Mouse (Mus musculus) layer of hippocampus, adult 8-10 months (tissue): ENCODE measurements around the gene Hoxd1. TPM values are rescaled to one million over a fixed set of nuclear protein-coding genes. Genes with fewer than 3 reads are reported as not detected.

Experiments used
- DNase-seq, 2 experiments: peaks; one replicate each; pipeline ENCODE4 v3.0.0; 2022; ENCODE audit warnings: low spot score in 2 of 2
- total RNA-seq, 4 experiments: library from RNA; stranded (reverse); gene quantifications; 2 replicates each; pipeline ENCODE4 v1.2.4; 2022

The Hoxd1 gene
- total RNA-seq, 4 experiments from 2014 or later = 0.17 to 0.27 TPM; not detected in 2

DNA sequence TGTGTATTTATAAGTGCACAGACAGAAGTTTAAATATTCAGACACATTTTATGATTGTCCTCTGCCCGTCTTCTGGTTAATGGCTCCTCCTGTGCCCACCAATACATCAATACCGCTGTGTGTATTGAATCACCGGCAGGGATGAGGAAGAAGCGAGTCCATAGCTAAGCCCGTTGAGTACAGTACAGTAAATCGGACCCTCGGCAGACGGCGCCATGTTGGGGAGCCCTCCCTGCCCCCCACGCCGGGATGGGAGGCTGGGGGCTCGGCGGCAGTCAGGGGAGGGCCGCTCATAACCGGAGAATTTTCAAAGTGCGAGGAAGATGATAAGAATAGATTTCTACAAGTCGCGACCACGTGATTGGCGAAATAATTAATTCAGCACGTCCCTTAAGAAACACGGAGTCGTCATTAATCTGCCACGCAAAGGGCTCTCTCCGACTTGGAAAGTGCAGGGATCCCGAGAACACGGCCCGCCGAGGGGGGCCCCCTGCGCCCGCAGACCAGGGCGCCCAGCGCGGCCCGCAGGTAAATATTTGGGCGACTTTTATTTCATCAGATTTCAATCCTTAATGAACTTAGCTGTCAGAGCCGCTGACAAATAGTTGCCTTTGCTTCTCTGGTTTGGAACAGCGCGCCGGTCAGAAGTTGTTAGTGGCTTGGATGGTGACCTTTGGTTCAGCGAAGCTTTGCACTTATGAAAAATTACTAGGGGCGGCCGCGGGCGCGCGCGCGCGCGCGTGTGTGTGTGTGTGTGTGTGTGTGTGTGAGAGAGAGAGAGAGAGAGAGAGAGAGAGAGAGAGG is 30.1 kb upstream of the Hoxd1 start:
- no peak for DNase-seq

DNA sequence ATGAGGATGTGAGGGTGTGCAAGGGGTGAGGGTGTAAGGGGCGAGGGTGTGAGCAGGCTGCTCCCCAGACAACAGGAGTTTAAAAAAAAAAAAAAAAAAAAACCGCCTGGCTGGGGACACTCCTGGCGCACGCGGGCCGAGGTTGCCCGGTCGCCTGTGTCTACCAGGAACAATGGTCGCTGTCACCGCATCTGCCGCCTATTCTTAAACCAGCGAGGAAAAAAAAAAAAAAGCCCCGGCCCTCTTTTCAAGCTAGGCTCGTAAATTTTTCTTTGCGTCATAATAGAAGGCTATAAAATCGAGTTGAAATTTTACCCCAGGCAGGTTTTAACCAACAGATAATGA is 29.5 kb upstream of the Hoxd1 start:
- DNase-seq = no peak

DNA sequence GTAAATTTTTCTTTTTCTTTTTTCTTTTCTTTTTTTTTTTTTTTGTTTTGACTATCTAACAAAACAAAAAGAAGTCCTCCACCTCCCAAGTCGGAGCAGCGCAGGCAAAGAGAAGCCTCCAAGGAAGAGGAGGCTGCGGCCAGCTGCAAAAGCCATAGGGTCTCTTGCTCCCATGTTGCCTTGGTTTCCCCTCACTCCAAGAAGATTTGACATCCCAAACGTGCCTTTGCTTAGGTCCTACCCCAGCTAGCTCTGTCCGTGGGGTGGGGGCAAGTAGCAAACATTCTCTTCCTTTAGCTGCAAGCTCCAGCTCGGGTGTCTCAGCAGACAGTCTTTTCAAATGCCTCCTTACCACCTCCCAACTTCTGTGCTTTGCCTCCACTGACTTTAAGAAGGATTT is 29.0 kb upstream of the Hoxd1 start:
- no peak for DNase-seq

DNA sequence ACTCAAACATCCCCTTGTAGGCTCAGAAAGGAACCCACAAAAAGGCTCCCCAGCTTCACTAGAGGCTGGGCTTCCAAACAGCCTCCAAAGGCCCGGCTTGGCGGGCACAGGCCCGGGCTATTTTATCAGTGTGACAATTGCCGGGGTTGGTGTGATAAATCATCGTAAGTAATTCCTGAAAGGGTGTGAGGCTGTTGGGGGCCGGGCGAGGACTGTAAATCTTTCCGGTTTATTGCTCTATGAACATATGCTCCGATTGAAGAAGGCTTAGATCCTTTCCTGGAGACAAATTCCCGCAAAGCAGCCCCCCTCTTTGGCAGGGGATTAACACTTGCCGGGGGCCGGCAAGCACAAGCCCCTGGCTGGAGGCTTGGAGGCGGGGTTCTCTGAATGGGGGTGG is 28.3 kb upstream of the Hoxd1 start:
- DNase-seq = no peak

DNA sequence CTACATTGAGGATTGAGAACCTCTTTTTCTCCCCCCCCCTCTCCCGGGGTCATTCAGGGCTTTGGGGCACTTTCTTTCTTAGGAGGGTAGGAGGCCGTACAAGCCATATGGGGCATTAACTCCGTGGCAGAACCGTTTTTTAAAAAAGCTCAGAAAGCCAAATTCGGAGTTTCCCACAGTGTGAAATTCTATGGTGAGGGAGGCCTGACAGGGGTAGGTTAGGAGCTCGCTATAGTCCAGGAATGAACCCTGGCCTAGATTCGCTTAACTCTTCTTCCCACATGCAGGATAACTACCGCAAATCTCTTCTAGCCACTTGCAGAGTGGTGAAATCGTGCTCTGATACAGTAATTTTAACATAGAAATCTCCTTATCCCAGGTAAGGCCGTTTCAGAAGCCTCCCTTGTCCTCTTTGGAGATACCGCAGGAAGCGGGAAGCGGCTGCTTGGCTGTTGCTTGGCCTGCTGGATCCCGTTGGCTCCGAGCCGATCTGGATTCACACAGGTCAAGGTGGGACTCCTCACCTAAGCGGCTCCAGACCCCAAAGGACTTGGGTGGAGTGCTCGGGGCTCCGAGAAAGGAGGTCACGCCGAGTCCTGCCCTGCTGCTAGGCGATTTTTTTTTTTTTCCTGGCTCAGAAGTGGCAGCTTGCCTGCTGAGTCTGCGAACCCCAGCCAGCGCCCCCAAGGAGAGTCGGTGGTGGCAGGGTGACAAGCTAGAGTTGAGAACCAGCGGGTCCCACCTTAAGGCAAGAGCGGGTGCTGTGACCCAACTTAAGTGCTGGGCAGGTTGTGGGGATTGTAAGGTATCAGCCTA is 27.6 kb upstream of the Hoxd1 start:
- DNase-seq = no peak

DNA sequence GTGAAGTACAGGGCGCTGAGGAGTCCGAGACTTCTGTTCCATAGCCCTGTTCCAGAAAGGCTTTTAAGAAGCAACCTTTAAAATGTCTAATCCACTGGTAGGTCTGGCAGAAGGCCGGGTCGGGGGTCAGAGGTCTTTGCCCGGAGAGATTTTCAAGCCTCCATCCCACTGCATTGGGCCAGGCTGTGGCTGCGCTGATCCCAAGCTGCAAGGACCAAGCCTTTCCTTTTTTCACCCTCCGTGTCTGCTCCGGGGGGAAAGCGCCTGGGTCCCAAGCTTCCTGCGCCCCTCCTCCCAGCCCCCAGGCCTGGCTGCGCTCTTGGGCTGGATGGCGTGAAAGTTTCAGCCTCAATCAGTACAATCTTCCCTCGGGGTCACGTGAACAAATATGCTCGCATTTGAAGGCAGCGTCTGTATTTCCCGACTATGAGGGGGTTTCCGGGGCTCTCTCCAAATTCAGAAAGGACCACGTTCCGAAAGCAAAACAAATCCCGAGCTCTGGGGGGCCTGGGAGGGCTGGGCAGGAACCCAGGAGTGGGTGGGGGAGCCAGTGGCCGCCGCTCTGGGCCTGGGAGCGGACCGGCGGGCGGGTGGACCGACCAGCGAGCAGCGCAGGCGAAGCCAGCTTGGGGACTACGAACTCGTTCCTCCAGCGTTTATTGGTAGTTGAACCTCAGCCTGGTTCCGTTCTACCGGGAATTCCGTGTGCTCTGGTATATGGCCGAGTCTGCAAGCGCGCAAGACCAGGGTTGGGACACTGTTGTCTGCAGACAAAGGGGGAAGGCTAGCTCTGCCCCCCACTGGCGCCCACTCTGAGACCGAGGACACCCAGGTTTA is 26.7 kb upstream of the Hoxd1 start:
- no peak for DNase-seq

- no peak for DNase-seq
Measured at GRCm38 (mm10) chr2:74736688-74737577, 25.8 kb upstream of the Hoxd1 start.

DNA sequence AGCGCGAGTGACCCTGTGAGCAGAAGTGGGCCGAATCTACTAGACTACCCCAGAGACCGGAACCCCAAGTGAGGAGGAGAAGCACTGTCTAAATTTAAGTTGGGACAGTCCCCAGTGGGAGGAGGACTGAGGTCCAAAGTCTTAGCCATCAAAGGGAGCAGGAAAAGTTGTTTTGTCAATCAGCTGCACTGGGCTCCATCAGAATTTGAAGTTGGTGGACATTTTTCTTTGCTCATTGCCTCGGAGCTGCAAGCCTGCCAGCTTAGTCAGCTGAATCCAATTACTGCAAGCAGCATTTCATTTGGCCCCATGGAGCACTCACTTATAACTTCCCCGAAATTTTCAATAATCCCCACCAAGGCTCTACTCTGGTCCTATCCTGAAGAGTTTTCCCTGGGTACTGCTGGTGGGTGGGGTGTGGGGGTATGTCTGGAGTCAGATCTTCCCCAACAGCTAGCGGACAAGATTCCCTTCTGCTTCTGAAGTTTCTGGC is 25.2 kb upstream of the Hoxd1 start:
- DNase-seq = no peak

DNA sequence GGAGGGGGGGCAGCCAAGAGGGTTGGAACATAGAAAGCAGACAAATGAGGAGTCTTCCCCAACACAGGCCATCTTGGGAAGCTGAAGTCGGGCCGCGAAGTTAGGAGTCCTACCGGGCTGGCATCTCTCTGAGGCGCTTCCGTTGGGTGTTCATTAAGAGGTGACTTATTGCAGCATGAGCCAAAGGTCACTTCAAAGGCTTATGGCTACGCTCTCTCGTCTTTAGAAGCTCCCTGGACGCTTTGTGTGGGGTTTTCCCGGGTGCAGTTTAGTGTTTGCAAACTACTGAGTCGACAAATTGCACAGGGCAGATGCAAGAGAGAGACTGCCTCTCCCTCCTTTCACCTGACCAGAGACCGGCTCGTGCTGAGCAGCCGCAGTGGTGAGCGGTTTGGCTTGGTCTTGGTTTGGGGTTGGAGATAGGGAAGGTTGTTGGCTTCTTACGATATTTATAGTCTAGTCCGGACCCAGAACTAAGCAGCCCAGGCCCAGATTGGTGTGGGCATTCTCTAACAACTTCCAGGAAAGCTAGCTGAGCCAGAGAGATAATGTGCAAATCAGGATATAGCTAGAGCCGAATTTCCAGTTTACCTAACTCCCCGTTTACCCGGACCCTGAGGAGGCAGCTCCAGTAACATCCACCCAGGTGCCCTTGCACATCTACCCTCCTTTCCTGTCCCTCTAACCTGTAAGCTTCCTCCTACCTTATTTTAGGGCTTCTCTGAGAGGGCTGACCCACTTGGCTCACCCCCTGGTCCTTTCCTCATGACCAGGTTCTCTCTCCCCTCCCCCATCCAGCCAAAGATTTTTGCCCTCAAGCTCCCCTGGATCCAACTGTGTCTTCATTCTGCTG is 23.9 kb upstream of the Hoxd1 start:
- no peak for DNase-seq

GRCm38 (mm10) chr2:74739476-74739800 is 23.3 kb upstream of the Hoxd1 start:
- DNase-seq = no peak

DNA sequence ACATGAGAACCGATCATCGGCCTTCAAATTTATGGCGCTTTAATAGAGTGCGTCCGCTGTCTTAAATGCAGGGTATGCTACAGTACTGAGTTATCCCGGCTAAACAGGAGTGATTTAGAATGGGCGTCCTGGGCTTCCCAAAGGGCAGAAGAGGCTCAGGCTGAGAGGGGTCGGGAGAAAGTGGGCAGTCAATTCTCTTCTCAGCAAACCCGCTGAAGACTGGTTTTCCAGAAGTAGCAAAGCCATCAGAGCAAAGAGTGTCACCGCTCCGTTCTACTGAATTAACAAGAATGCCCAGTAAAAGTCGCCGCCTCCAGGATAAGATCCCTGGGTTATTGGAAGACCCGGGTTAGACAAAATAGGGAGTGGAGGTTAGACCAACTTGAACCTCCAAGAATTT is 22.9 kb upstream of the Hoxd1 start:
- DNase-seq = no peak

DNA sequence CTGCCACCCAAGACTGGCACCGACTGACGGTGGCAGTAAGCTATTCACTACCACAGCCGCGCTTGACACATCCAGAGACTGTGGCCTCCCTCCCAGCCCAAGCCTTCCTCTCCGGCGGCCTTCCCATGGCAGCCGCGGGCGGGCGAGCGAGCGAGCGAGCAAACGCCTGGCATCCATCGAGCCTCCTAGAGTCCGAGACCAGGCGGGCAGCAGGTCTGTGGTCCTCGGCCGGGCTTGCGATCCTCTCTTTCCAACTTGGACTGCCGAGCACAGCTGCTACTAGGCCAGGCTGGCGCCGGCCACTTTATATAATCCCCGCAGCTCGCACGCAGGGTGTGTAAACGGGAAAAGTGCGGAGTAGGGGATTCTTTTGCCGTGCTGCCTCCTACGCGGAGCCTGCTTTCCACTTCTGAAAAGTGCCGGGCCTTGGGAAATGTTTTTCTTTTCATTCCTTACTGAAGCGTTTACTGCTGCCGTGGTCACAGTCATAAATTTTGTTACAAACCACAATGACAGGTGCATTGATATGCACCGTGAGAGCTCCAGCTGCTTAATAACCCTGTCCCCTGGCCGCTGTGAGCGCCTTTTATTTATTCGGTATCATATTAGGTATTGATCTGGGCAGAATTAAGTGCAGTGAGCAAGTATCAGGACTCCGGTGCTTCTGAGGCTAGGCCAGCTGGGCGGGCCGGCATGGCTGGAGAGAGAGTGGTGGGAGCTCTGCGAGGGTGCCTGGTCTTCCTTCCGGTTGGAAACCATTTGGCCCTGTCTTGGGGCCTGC is 22.3 kb upstream of the Hoxd1 start:
- no peak for DNase-seq

- DNase-seq = no peak
Measured at GRCm38 (mm10) chr2:74741252-74741978, 21.4 kb upstream of the Hoxd1 start.

GRCm38 (mm10) chr2:74741979-74742277 is 20.9 kb upstream of the Hoxd1 start:
- DNase-seq = no peak

- DNase-seq = no peak
Measured at GRCm38 (mm10) chr2:74745540-74746297, 17.1 kb upstream of the Hoxd1 start.

DNA sequence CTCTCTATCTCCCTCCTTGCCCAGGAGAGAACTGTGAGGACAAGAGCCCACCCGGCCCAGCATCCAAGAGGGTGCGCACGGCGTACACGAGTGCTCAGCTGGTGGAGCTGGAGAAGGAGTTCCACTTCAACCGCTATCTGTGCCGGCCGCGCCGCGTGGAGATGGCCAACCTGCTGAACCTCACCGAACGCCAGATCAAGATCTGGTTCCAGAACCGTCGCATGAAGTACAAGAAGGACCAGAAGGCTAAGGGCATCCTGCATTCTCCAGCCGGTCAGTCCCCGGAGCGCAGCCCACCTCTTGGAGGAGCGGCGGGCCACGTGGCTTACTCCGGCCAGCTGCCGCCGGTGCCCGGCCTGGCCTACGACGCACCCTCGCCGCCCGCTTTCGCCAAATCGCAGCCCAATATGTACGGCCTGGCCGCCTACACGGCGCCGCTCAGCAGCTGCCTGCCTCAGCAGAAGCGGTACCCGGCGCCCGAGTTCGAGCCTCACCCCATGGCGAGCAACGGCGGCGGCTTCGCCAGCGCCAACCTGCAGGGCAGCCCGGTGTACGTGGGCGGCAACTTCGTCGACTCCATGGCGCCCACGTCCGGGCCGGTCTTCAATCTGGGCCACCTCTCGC is 16.4 kb upstream of the Hoxd1 start:
- no peak for DNase-seq

GRCm38 (mm10) chr2:74747006-74747405 is 15.8 kb upstream of the Hoxd1 start:
- DNase-seq = no peak
